Mouse (Mus musculus): ENCODE results near the gene Olfr329-ps. TPM values are rescaled to one million over a fixed set of nuclear protein-coding genes. Genes with fewer than 3 reads are reported as not detected.

The Olfr329-ps gene
- total RNA-seq (2012; rRNA removed) = 0.26 and 0.27 TPM in 2 replicates

- in situ Hi-C loops (cut with MboI; ENCODE audit: low sequenced_read_pairs in 2 of 2, unreplicated experiment in 2 of 2) = no loop called here
- TF ChIP-seq HCFC1 (IDR thresholded peaks at IDR 0.05; ENCODE audit: borderline replicate concordance, insufficient read depth, low read length) (no peak), MAFK (IDR thresholded peaks at IDR 0.05; ENCODE audit: insufficient read depth, low read depth, low read length) (no peak), CHD2 (IDR thresholded peaks at IDR 0.05; ENCODE audit: low read depth, low read length) (no peak), ZNF384 (IDR thresholded peaks at IDR 0.05; ENCODE audit: low read depth, low read length) (no peak), ZC3H11A (IDR thresholded peaks at IDR 0.05; ENCODE audit: borderline replicate concordance, low read depth, low read length) (no peak)
- H3K36me3 ChIP-seq (ENCODE audit: control insufficient read depth, insufficient read depth, low read length, poor library complexity, severe bottlenecking) = no peaks in the 10 kb centered on the region
- no peaks in the 10 kb centered on the region for H3K4me1 ChIP-seq (ENCODE audit: control insufficient read depth in 2 of 2, insufficient read depth in 2 of 2, low read length in 2 of 2, poor library complexity in 1 of 2)
- H3K9ac ChIP-seq (ENCODE audit: insufficient read depth, low read depth, low read length, poor library complexity, severe bottlenecking) = no peak within 1 kb of the TSS
- H3K27ac ChIP-seq (ENCODE audit: insufficient read depth, low read depth, low read length, poor library complexity, severe bottlenecking) = no peak within 1 kb of the TSS
- H3K4me3 ChIP-seq (ENCODE audit: insufficient read depth in 1 of 2, low read depth in 1 of 2, low read length in 2 of 2, poor library complexity in 1 of 2, severe bottlenecking in 1 of 2) = no peak within 1 kb of the TSS
- no peaks in the 10 kb centered on the region for H3K9me3 ChIP-seq (ENCODE audit: control insufficient read depth, insufficient read depth, low read depth, low read length)
- DNase-seq (ENCODE audit: low read depth, low spot score) = no peak
Measured at GRCm38 (mm10) chr11:58546322-58546721, at the start of gene Olfr329-ps. Gene Olfr329-ps, minus strand, starts transcription at chr11:58546422.

GRCm38 (mm10) chr11:58594814-58595213, 48.6 kb upstream of the Olfr329-ps start, which contains the start of gene Olfr324:
Gene Olfr324, plus strand, starts transcription at chr11:58595114.
- no peak within 1 kb of the TSS for H3K9ac ChIP-seq (ENCODE audit: insufficient read depth, low read depth, low read length, poor library complexity, severe bottlenecking)
- no peaks in the 10 kb centered on the region for H3K36me3 ChIP-seq (ENCODE audit: control insufficient read depth, insufficient read depth, low read length, poor library complexity, severe bottlenecking)
- H3K9me3 ChIP-seq (ENCODE audit: control insufficient read depth, insufficient read depth, low read depth, low read length) = no peaks in the 10 kb centered on the region
- in situ Hi-C loops (cut with MboI; ENCODE audit: low sequenced_read_pairs in 2 of 2, unreplicated experiment in 2 of 2) = no loop called here
- no peaks in the 10 kb centered on the region for H3K4me1 ChIP-seq (ENCODE audit: control insufficient read depth in 2 of 2, insufficient read depth in 2 of 2, low read length in 2 of 2, poor library complexity in 1 of 2)
- H3K4me3 ChIP-seq (ENCODE audit: insufficient read depth in 1 of 2, low read depth in 1 of 2, low read length in 2 of 2, poor library complexity in 1 of 2, severe bottlenecking in 1 of 2) = no peak within 1 kb of the TSS
- TF ChIP-seq ZC3H11A (IDR thresholded peaks at IDR 0.05; ENCODE audit: borderline replicate concordance, low read depth, low read length) (no peak), MAFK (IDR thresholded peaks at IDR 0.05; ENCODE audit: insufficient read depth, low read depth, low read length) (no peak), CHD2 (IDR thresholded peaks at IDR 0.05; ENCODE audit: low read depth, low read length) (no peak), HCFC1 (IDR thresholded peaks at IDR 0.05; ENCODE audit: borderline replicate concordance, insufficient read depth, low read length) (no peak), ZNF384 (IDR thresholded peaks at IDR 0.05; ENCODE audit: low read depth, low read length) (no peak)
- DNase-seq (ENCODE audit: low read depth, low spot score) = no peak
- no peak within 1 kb of the TSS for H3K27ac ChIP-seq (ENCODE audit: insufficient read depth, low read depth, low read length, poor library complexity, severe bottlenecking)

- DNase-seq (ENCODE audit: low read depth, low spot score) = no peak
- Histone ChIP-seq H3K27ac (ENCODE audit: insufficient read depth, low read depth, low read length, poor library complexity, severe bottlenecking) (no peak overlapping the region), H3K4me3 (ENCODE audit: insufficient read depth in 1 of 2, low read depth in 1 of 2, low read length in 2 of 2, poor library complexity in 1 of 2, severe bottlenecking in 1 of 2) (no peak overlapping the region), H3K36me3 (ENCODE audit: control insufficient read depth, insufficient read depth, low read length, poor library complexity, severe bottlenecking) (no peaks in the 10 kb centered on the region), H3K4me1 (ENCODE audit: control insufficient read depth in 2 of 2, insufficient read depth in 2 of 2, low read length in 2 of 2, poor library complexity in 1 of 2) (no peaks in the 10 kb centered on the region), H3K9me3 (ENCODE audit: control insufficient read depth, insufficient read depth, low read depth, low read length) (no peaks in the 10 kb centered on the region), H3K9ac (ENCODE audit: insufficient read depth, low read depth, low read length, poor library complexity, severe bottlenecking) (no peak overlapping the region)
- in situ Hi-C loops (cut with MboI; ENCODE audit: low sequenced_read_pairs in 2 of 2, unreplicated experiment in 2 of 2) = no loop called here
- no peak for TF ChIP-seq CHD2 (IDR thresholded peaks at IDR 0.05; ENCODE audit: low read depth, low read length)
Measured at GRCm38 (mm10) chr11:58588620-58589250, 42.5 kb upstream of the Olfr329-ps start.

GRCm38 (mm10) chr11:58587898-58588348, 41.7 kb upstream of the Olfr329-ps start:
- Histone ChIP-seq H3K4me1 (ENCODE audit: control insufficient read depth in 2 of 2, insufficient read depth in 2 of 2, low read length in 2 of 2, poor library complexity in 1 of 2) (no peaks in the 10 kb centered on the region), H3K4me3 (ENCODE audit: insufficient read depth in 1 of 2, low read depth in 1 of 2, low read length in 2 of 2, poor library complexity in 1 of 2, severe bottlenecking in 1 of 2) (no peak overlapping the region), H3K9ac (ENCODE audit: insufficient read depth, low read depth, low read length, poor library complexity, severe bottlenecking) (no peak overlapping the region), H3K27ac (ENCODE audit: insufficient read depth, low read depth, low read length, poor library complexity, severe bottlenecking) (no peak overlapping the region), H3K36me3 (ENCODE audit: control insufficient read depth, insufficient read depth, low read length, poor library complexity, severe bottlenecking) (no peaks in the 10 kb centered on the region), H3K9me3 (ENCODE audit: control insufficient read depth, insufficient read depth, low read depth, low read length) (no peaks in the 10 kb centered on the region)
- DNase-seq (ENCODE audit: low read depth, low spot score) = peak; percentile 41
- TF ChIP-seq HCFC1 (IDR thresholded peaks at IDR 0.05; ENCODE audit: borderline replicate concordance, insufficient read depth, low read length) = no peak
- no peak for TF ChIP-seq ZNF384 (IDR thresholded peaks at IDR 0.05; ENCODE audit: low read depth, low read length)
- no peak; the same call in 1 of the 2 replicates for TF ChIP-seq ZC3H11A (IDR thresholded peaks at IDR 0.05; ENCODE audit: borderline replicate concordance, low read depth, low read length)
- TF ChIP-seq MAFK (IDR thresholded peaks at IDR 0.05; ENCODE audit: insufficient read depth, low read depth, low read length) = no peak
- no peak for TF ChIP-seq CHD2 (IDR thresholded peaks at IDR 0.05; ENCODE audit: low read depth, low read length)
- in situ Hi-C loops (cut with MboI; ENCODE audit: low sequenced_read_pairs in 2 of 2, unreplicated experiment in 2 of 2) = no loop called here

GRCm38 (mm10) chr11:58578636-58579035, 32.4 kb upstream of the Olfr329-ps start:
- Histone ChIP-seq H3K9ac (ENCODE audit: insufficient read depth, low read depth, low read length, poor library complexity, severe bottlenecking) (no peak overlapping the region), H3K9me3 (ENCODE audit: control insufficient read depth, insufficient read depth, low read depth, low read length) (no peaks in the 10 kb centered on the region), H3K27ac (ENCODE audit: insufficient read depth, low read depth, low read length, poor library complexity, severe bottlenecking) (no peak overlapping the region), H3K4me3 (ENCODE audit: insufficient read depth in 1 of 2, low read depth in 1 of 2, low read length in 2 of 2, poor library complexity in 1 of 2, severe bottlenecking in 1 of 2) (no peak overlapping the region), H3K4me1 (ENCODE audit: control insufficient read depth in 2 of 2, insufficient read depth in 2 of 2, low read length in 2 of 2, poor library complexity in 1 of 2) (no peaks in the 10 kb centered on the region), H3K36me3 (ENCODE audit: control insufficient read depth, insufficient read depth, low read length, poor library complexity, severe bottlenecking) (no peaks in the 10 kb centered on the region)
- TF ChIP-seq HCFC1 (IDR thresholded peaks at IDR 0.05; ENCODE audit: borderline replicate concordance, insufficient read depth, low read length) = no peak
- in situ Hi-C loops (cut with MboI; ENCODE audit: low sequenced_read_pairs in 2 of 2, unreplicated experiment in 2 of 2) = no loop called here
- DNase-seq (ENCODE audit: low read depth, low spot score) = no peak

Data from ES-E14 (cell line).